Mouse (Mus musculus) MEL (cell line): Measurements from ENCODE around the gene Slc9a4. TPM values are rescaled to one million over a fixed set of nuclear protein-coding genes. Genes with fewer than 3 reads are reported as not detected.

Experiments
- DNase-seq: peaks from one replicate; pipeline ENCODE4 v3.0.0; 2011; ENCODE audit warnings: low read depth, low spot score
- H3K27ac ChIP-seq: 2 replicates; pipeline ENCODE4 v1.5.1; 2012; ENCODE audit warnings: low read depth, mild to moderate bottlenecking, control low read depth, low read length, moderate library complexity; ENCODE audit not compliant: control insufficient read depth
- H3K27me3 ChIP-seq, 2 experiments: fragments of 150-350 bp in 1 of 2; sonication (generic) in 1 of 2; 2 replicates each; pipeline ENCODE4 v1.6.1; 2012; ENCODE audit warnings: low read length in 2 of 2, mild to moderate bottlenecking in 2 of 2, improper control_type of control experiment in 1 of 2, moderate library complexity in 1 of 2; ENCODE audit not compliant: insufficient read depth in 2 of 2, control insufficient read depth in 1 of 2
- H3K36me3 ChIP-seq, 2 experiments: 2 replicates each; pipeline ENCODE4 v1.6.1; 2012 to 2014; ENCODE audit warnings: low read length in 2 of 2, improper control_type of control experiment in 1 of 2, inconsistent platforms in 1 of 2, mild to moderate bottlenecking in 1 of 2; ENCODE audit not compliant: insufficient read depth in 2 of 2, control insufficient read depth in 1 of 2
- H3K4me1 ChIP-seq, 2 experiments: fragments of 150-350 bp in 1 of 2; sonication (generic) in 1 of 2; 2 replicates each; pipeline ENCODE4 v1.6.1; 2012; ENCODE audit warnings: low read length in 2 of 2, improper control_type of control experiment in 1 of 2, mild to moderate bottlenecking in 1 of 2; ENCODE audit not compliant: insufficient read depth in 2 of 2, control insufficient read depth in 1 of 2
- H3K4me3 ChIP-seq, 2 experiments: fragments of 150-350 bp in 1 of 2; sonication (generic) in 1 of 2; 2 replicates each; pipeline ENCODE4 v1.5.1; 2012; ENCODE audit warnings: low read depth in 2 of 2, low read length in 2 of 2, mild to moderate bottlenecking in 2 of 2, moderate library complexity in 2 of 2, control low read depth in 1 of 2, improper control_type of control experiment in 1 of 2; ENCODE audit not compliant: control insufficient read depth in 1 of 2, insufficient read depth in 1 of 2
- H3K79me2 ChIP-seq: 2 replicates; pipeline ENCODE4 v1.6.1; 2012; ENCODE audit warnings: mild to moderate bottlenecking, low read length, moderate library complexity; ENCODE audit not compliant: control insufficient read depth, poor library complexity, insufficient read depth
- H3K9ac ChIP-seq: 2 replicates; pipeline ENCODE4 v1.6.1; 2012; ENCODE audit warnings: low read depth, mild to moderate bottlenecking, control low read depth, low read length, moderate library complexity; ENCODE audit not compliant: control insufficient read depth, poor library complexity, severe bottlenecking
- H3K9me3 ChIP-seq: fragments of 150-350 bp; sonication (generic); replicated peaks from 2 replicates; pipeline ENCODE4 v1.6.1; 2012; ENCODE audit warnings: mild to moderate bottlenecking, low read length, improper control_type of control experiment, moderate library complexity; ENCODE audit not compliant: insufficient read depth
- BHLHE40 ChIP-seq: IDR thresholded peaks from 2 replicates; pipeline ENCODE4 v1.6.1; 2012; ENCODE audit warnings: low read depth, mild to moderate bottlenecking, inconsistent platforms, low read length, improper control_type of control experiment, borderline replicate concordance
- CHD1 ChIP-seq: IDR thresholded peaks from 2 replicates; pipeline ENCODE4 v1.6.1; 2012; ENCODE audit warnings: low read depth, mild to moderate bottlenecking, inconsistent platforms, low read length, improper control_type of control experiment
- CHD2 ChIP-seq: IDR thresholded peaks from 2 replicates; pipeline ENCODE4 v1.6.1; 2011; ENCODE audit warnings: low read length, improper control_type of control experiment
- CTCF ChIP-seq, 3 experiments: IDR thresholded peaks in 2 of 3; conservative IDR thresholded peaks in 1 of 3; 2 replicates each; pipeline ENCODE4 v1.5.1; 2011 to 2012; ENCODE audit warnings: low read length in 3 of 3, low read depth in 2 of 3, mild to moderate bottlenecking in 2 of 3, improper control_type of control experiment in 1 of 3, inconsistent platforms in 1 of 3, mixed read lengths in 1 of 3, moderate library complexity in 1 of 3; ENCODE audit not compliant: control insufficient read depth in 1 of 3, insufficient read depth in 1 of 3, poor library complexity in 1 of 3, severe bottlenecking in 1 of 3
- EP300 ChIP-seq, 2 experiments: IDR thresholded peaks; 2 replicates each; pipeline ENCODE4 v1.6.1; 2011; ENCODE audit warnings: improper control_type of control experiment in 2 of 2, low read length in 2 of 2, low read depth in 1 of 2, mild to moderate bottlenecking in 1 of 2
- GABPA ChIP-seq: IDR thresholded peaks from 2 replicates; pipeline ENCODE4 v1.6.1; 2012; ENCODE audit warnings: low read depth, mild to moderate bottlenecking, inconsistent platforms, low read length, improper control_type of control experiment, moderate library complexity
- GATA1 ChIP-seq: IDR thresholded peaks from 2 replicates; pipeline ENCODE4 v1.6.1; 2011; ENCODE audit warnings: low read depth, low read length, improper control_type of control experiment
- JUND ChIP-seq: IDR thresholded peaks from 2 replicates; pipeline ENCODE4 v1.6.1; 2011; ENCODE audit warnings: low read depth, mild to moderate bottlenecking, improper control_type of control experiment, low read length
- MAFK ChIP-seq: IDR thresholded peaks from 2 replicates; pipeline ENCODE4 v1.6.1; 2011; ENCODE audit warnings: low read depth, mild to moderate bottlenecking, low read length, improper control_type of control experiment, borderline replicate concordance
- MAX ChIP-seq: IDR thresholded peaks from 2 replicates; pipeline ENCODE4 v1.6.1; 2011; ENCODE audit warnings: low read length, improper control_type of control experiment
- MEF2A ChIP-seq: IDR thresholded peaks from 2 replicates; pipeline ENCODE4 v1.6.1; 2014; ENCODE audit warnings: low read depth, mild to moderate bottlenecking, inconsistent platforms, low read length, improper control_type of control experiment; ENCODE audit not compliant: poor library complexity, insufficient replicate concordance, severe bottlenecking; ENCODE audit errors: extremely low read depth
- MXI1 ChIP-seq: IDR thresholded peaks from 2 replicates; pipeline ENCODE4 v1.6.1; 2011; ENCODE audit warnings: mild to moderate bottlenecking, low read depth, low read length, improper control_type of control experiment
- NELFE ChIP-seq: IDR thresholded peaks from 2 replicates; pipeline ENCODE4 v1.6.1; 2011; ENCODE audit warnings: low read depth, low read length, improper control_type of control experiment
- RCOR1 ChIP-seq: IDR thresholded peaks from 2 replicates; pipeline ENCODE4 v1.6.1; 2012; ENCODE audit warnings: low read depth, mild to moderate bottlenecking, inconsistent platforms, low read length, improper control_type of control experiment
- SIN3A ChIP-seq: IDR thresholded peaks from 2 replicates; pipeline ENCODE4 v1.6.1; 2012; ENCODE audit warnings: low read length, improper control_type of control experiment, inconsistent platforms
- USF2 ChIP-seq, 2 experiments: IDR thresholded peaks; 2 replicates each; pipeline ENCODE4 v1.6.1; 2011 to 2012; ENCODE audit warnings: improper control_type of control experiment in 2 of 2, low read length in 2 of 2, borderline replicate concordance in 1 of 2, inconsistent platforms in 1 of 2, low read depth in 1 of 2, mild to moderate bottlenecking in 1 of 2; ENCODE audit not compliant: insufficient read depth in 1 of 2
- ZKSCAN1 ChIP-seq: IDR thresholded peaks from 2 replicates; pipeline ENCODE4 v1.6.1; 2012; ENCODE audit warnings: low read depth, mild to moderate bottlenecking, inconsistent platforms, low read length, improper control_type of control experiment, moderate library complexity
- polyA plus RNA-seq, 2 experiments: library from polyadenylated mRNA; stranded (reverse) in 1 of 2; unstranded in 1 of 2; fragments of >175 nt in 1 of 2; fragments of >200 nt in 1 of 2; gene quantifications; 2 replicates each; pipeline versions ENCODE4 v1.2.1 to v1.2.4; 2012; ENCODE audit warnings: low replicate concordance in 2 of 2, low read depth in 1 of 2; ENCODE audit not compliant: insufficient read length in 2 of 2, insufficient read depth in 1 of 2, missing spikeins in 1 of 2
- total RNA-seq: library from RNA; depleted of rRNA; stranded (reverse); fragments of 300-350 nt; gene quantifications from 2 replicates; pipeline ENCODE4 v1.2.3, GENCODE M21; 2012

Gene Slc9a4
- total and polyA plus RNA-seq, 3 experiments = not detected

GRCm38 (mm10) chr1:40648234-40648633, 68.4 kb downstream of the Slc9a4 start:
- Histone ChIP-seq H3K79me2 (no peaks in the 10 kb centered on the region), H3K36me3 (no peaks in the 10 kb centered on the region), H3K4me3 (no peak overlapping the region), H3K9me3 (no peaks in the 10 kb centered on the region), H3K4me1 (no peaks in the 10 kb centered on the region), H3K9ac (no peak overlapping the region), H3K27ac (no peak overlapping the region), H3K27me3 (no peaks in the 10 kb centered on the region)
- DNase-seq = no peak
- TF ChIP-seq MAX (no peak), EP300 (IDR thresholded peaks at IDR 0.05; ENCODE audit: low read depth in 1 of 2, low read length in 2 of 2) (no peak), MAFK (no peak), NELFE (no peak), USF2 (IDR thresholded peaks at IDR 0.05; ENCODE audit: borderline replicate concordance in 1 of 2, insufficient read depth in 1 of 2, low read depth in 1 of 2, low read length in 2 of 2) (no peak), SIN3A (no peak), GATA1 (no peak), RCOR1 (no peak), CTCF (IDR thresholded peaks at IDR 0.05 in 2 of 3, conservative IDR thresholded peaks at IDR 0.05 in 1 of 3; ENCODE audit: control insufficient read depth in 1 of 3, insufficient read depth in 1 of 3, low read depth in 2 of 3, low read length in 3 of 3, poor library complexity in 1 of 3, severe bottlenecking in 1 of 3) (no peak), BHLHE40 (no peak), CHD2 (no peak), ZKSCAN1 (no peak), MEF2A (no peak), MXI1 (no peak), GABPA (no peak), JUND (no peak), CHD1 (no peak)

- H3K9ac ChIP-seq = no peak overlapping the region
- H3K4me1 ChIP-seq = no peaks in the 10 kb centered on the region
- no peaks in the 10 kb centered on the region for H3K27me3 ChIP-seq
- no peaks in the 10 kb centered on the region for H3K36me3 ChIP-seq
- H3K79me2 ChIP-seq = no peaks in the 10 kb centered on the region
- TF ChIP-seq MXI1 = no peak
- TF ChIP-seq, all 39 proteins: peak for 0
- no peak overlapping the region for H3K27ac ChIP-seq
- no peak overlapping the region for H3K4me3 ChIP-seq
- DNase-seq = no peak
- H3K9me3 ChIP-seq = no peaks in the 10 kb centered on the region
Measured at GRCm38 (mm10) chr1:40650803-40651497, 71.1 kb downstream of the Slc9a4 start.
